8 mouse cellular contexts compared by ENCODE assay signal in genomic region chr11:74546933-74547694, GRCm38 (mm10).
A peak's percentile ranks its signal among the peaks of the same experiment; 100 is the strongest.
DNase-seq lines count a peak whose midpoint lies in the region; ATAC-seq and TF ChIP-seq lines count a peak whose summit lies in the region.

No protein-coding gene starts in this region.

- DNase-seq in gastrocnemius, adult 18-20 months (ENCODE audit: low spot score), result peak; percentile 32
- no peak for DNase-seq in gastrocnemius, postnatal 10 days
- peak; percentile 59 for DNase-seq in adipocyte (ENCODE audit: low spot score)
- peak; percentile 80 for DNase-seq in thymus, adult 2 months

- no peak for TF ChIP-seq CTCF in thymus, adult 2 months (IDR thresholded peaks at IDR 0.05; ENCODE audit: borderline replicate concordance, control insufficient read depth, extremely low read depth, insufficient read depth, low read length, poor library complexity)

- peak; percentile 84 for ATAC-seq in erythroblast, adult 5-6 weeks (replicated peaks; ENCODE audit: low FRiP score, poor library complexity, severe bottlenecking)
- ATAC-seq in hindbrain, embryonic 13.5 days (ENCODE audit: low FRiP score), result peak; percentile 79
- peak; percentile 61; the same call in 1 of the 2 replicates for ATAC-seq in limb, embryonic 13.5 days (ENCODE audit: low FRiP score, low read depth)
- peak; percentile 81 for ATAC-seq in midbrain, embryonic 16.5 days

- WGBS in hindbrain, embryonic 13.5 days, result 4% methylated on average over 16 of the region's 16 CpGs
- WGBS in limb, embryonic 13.5 days, result 2% methylated on average over 16 of the region's 16 CpGs
- WGBS in midbrain, embryonic 16.5 days, result 4% methylated on average over 16 of the region's 16 CpGs
- WGBS in thymus, adult 2 months, result under 1% methylated on average over 16 of the region's 16 CpGs

- no peaks in the 10 kb centered on the region for H3K27me3 ChIP-seq in hindbrain, embryonic 13.5 days
- peaks cover 6% of the 10 kb centered on the region; the same call in 1 of the 2 replicates for H3K27me3 ChIP-seq in limb, embryonic 13.5 days
- no peaks in the 10 kb centered on the region for H3K27me3 ChIP-seq in midbrain, embryonic 16.5 days (ENCODE audit: control insufficient read depth, insufficient read depth, low read depth, low read length)
- no peaks in the 10 kb centered on the region for H3K27me3 ChIP-seq in thymus, adult 2 months (ENCODE audit: control insufficient read depth, insufficient read depth, low read length)

- no peaks in the 10 kb centered on the region for H3K9me3 ChIP-seq in hindbrain, embryonic 13.5 days
- H3K9me3 ChIP-seq in limb, embryonic 13.5 days, result no peaks in the 10 kb centered on the region
- H3K9me3 ChIP-seq in midbrain, embryonic 16.5 days (replicated peaks; ENCODE audit: control insufficient read depth, low read length, poor library complexity, severe bottlenecking), result no peaks in the 10 kb centered on the region

- H3K4me3 ChIP-seq in hindbrain, embryonic 13.5 days, result peak overlapping the region; percentile 33
- peak overlapping the region; percentile 26 for H3K4me3 ChIP-seq in limb, embryonic 13.5 days
- peak overlapping the region; percentile 23 for H3K4me3 ChIP-seq in midbrain, embryonic 16.5 days (ENCODE audit: low read depth, low read length)
- peak overlapping the region; percentile 26 for H3K4me3 ChIP-seq in thymus, adult 2 months (ENCODE audit: control insufficient read depth, insufficient read depth, low read length)

- peak overlapping the region; percentile 79 for H3K27ac ChIP-seq in hindbrain, embryonic 13.5 days
- H3K27ac ChIP-seq in limb, embryonic 13.5 days, result no peak overlapping the region
- H3K27ac ChIP-seq in midbrain, embryonic 16.5 days (ENCODE audit: low read length), result peak overlapping the region; percentile 62
- peak overlapping the region; percentile 58 for H3K27ac ChIP-seq in thymus, adult 2 months (ENCODE audit: control insufficient read depth, insufficient read depth, low read length)

- H3K9ac ChIP-seq in hindbrain, embryonic 13.5 days, result peak overlapping the region; percentile 68
- no peak overlapping the region for H3K9ac ChIP-seq in limb, embryonic 13.5 days
- H3K9ac ChIP-seq in midbrain, embryonic 16.5 days (ENCODE audit: low read depth, low read length), result no peak overlapping the region

- H3K4me1 ChIP-seq in hindbrain, embryonic 13.5 days (replicated peaks), result peaks cover 21% of the 10 kb centered on the region
- H3K4me1 ChIP-seq in limb, embryonic 13.5 days, result peaks cover 5% of the 10 kb centered on the region; the same call in 1 of the 2 replicates
- peaks cover 13% of the 10 kb centered on the region for H3K4me1 ChIP-seq in midbrain, embryonic 16.5 days (ENCODE audit: control insufficient read depth, insufficient read depth, low read length)
- peaks cover 15% of the 10 kb centered on the region for H3K4me1 ChIP-seq in thymus, adult 2 months (replicated peaks; ENCODE audit: control insufficient read depth, insufficient read depth, low read length)

- H3K4me2 ChIP-seq in hindbrain, embryonic 13.5 days, result peak overlapping the region; percentile 61
- H3K4me2 ChIP-seq in limb, embryonic 13.5 days (replicated peaks), result peak overlapping the region; percentile 59
- H3K4me2 ChIP-seq in midbrain, embryonic 16.5 days (ENCODE audit: low read length), result peak overlapping the region; percentile 54

- TF ChIP-seq POLR2A in thymus, adult 2 months (IDR thresholded peaks at IDR 0.05; ENCODE audit: control insufficient read depth, extremely low read depth, insufficient read depth, low read length, poor library complexity), result no peak

- no peaks in the 10 kb centered on the region for H3K36me3 ChIP-seq in hindbrain, embryonic 13.5 days
- H3K36me3 ChIP-seq in limb, embryonic 13.5 days, result no peaks in the 10 kb centered on the region
- H3K36me3 ChIP-seq in midbrain, embryonic 16.5 days (ENCODE audit: control insufficient read depth, insufficient read depth, low read length), result no peaks in the 10 kb centered on the region
- H3K36me3 ChIP-seq in thymus, adult 2 months (ENCODE audit: control insufficient read depth, insufficient read depth, low read length), result no peaks in the 10 kb centered on the region
